Mouse (Mus musculus): Measurements from ENCODE around the gene Glis2. TPM values are rescaled to one million over a fixed set of nuclear protein-coding genes. Genes with fewer than 3 reads are reported as not detected.

Gene Glis2
- polyA plus RNA-seq, 1 experiment, result 23.6 TPM

DNA sequence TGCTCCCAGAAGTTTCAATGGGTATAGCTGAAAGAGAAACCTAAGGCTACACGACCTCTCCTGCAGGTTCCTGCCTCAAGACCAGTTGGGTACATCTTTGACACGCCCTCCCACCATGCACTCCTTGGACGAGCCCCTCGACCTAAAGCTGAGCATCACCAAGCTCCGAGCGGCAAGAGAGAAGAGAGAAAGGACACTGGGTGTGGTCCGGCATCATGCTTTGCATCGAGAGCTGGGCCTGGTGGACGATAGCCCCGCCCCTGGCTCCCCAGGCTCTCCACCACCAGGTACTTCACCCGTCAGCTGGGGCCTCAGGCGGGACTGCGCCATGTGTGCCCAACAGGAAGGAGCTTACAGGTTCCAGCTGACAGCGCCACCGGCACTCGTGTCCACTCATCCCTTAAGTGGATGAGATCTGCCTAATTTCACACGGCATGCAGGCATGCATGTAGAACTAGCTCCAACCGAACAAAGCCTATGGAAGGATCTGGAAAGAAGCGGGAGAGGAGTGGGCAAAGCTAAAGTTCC is 14.1 kb downstream of the Glis2 start:
- no peak overlapping the region for H3K4me3 ChIP-seq (ENCODE audit: insufficient read depth, poor library complexity, severe bottlenecking)
- H3K27me3 ChIP-seq (ENCODE audit: control insufficient read depth, insufficient read depth, insufficient read length), result no peaks in the 10 kb centered on the region
- peaks cover 50% of the 10 kb centered on the region for H3K79me3 ChIP-seq (ENCODE audit: low read depth)
- no peak overlapping the region for H3ac ChIP-seq (ENCODE audit: control insufficient read depth, insufficient read length, low read depth)
- peaks cover 43% of the 10 kb centered on the region for H3K36me3 ChIP-seq (ENCODE audit: control insufficient read depth, insufficient read depth)
- H3K79me2 ChIP-seq (ENCODE audit: control insufficient read depth, insufficient read depth), result peaks cover 67% of the 10 kb centered on the region
- TF ChIP-seq USF1 (IDR thresholded peaks at IDR 0.05; ENCODE audit: low read depth), result no peak
- no peak for TF ChIP-seq MYOG (IDR thresholded peaks at IDR 0.05; ENCODE audit: control insufficient read depth, extremely low read depth, insufficient read length)
- TF ChIP-seq MAX (IDR thresholded peaks at IDR 0.05), result no peak
- TF ChIP-seq CEBPB (IDR thresholded peaks at IDR 0.05; ENCODE audit: low read depth), result no peak
- no peak for TF ChIP-seq CTCF (IDR thresholded peaks at IDR 0.05; ENCODE audit: control insufficient read depth, insufficient read depth, insufficient read length)
- TF ChIP-seq MYOD1 (IDR thresholded peaks at IDR 0.05; ENCODE audit: control insufficient read depth, insufficient read length, low read depth), result no peak
- no peak for TF ChIP-seq FOSL1 (IDR thresholded peaks at IDR 0.05; ENCODE audit: insufficient read depth, low read length, poor library complexity, severe bottlenecking)

DNA sequence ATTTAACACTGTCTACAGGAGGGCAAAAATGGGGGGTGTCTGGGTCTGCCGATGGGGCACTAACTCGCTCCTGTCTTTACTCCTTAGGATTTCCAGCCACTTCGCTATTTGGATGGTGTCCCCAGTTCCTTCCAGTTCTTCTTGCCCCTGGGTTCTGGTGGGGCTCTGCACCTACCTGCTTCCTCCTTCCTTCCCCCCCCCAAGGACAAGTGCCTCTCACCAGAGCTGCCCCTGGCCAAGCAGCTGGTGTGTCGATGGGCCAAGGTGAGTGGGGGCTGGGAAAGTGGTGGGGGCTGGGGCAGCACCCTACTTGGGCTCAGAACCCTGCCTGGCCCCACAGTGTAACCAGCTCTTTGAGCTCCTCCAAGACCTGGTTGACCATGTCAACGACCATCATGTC is 16.7 kb downstream of the Glis2 start:
- Histone ChIP-seq H3K4me3 (ENCODE audit: insufficient read depth, poor library complexity, severe bottlenecking) (no peak overlapping the region), H3K79me2 (ENCODE audit: control insufficient read depth, insufficient read depth) (peaks cover 41% of the 10 kb centered on the region), H3K79me3 (ENCODE audit: low read depth) (peaks cover 26% of the 10 kb centered on the region), H3K27me3 (ENCODE audit: control insufficient read depth, insufficient read depth, insufficient read length) (no peaks in the 10 kb centered on the region), H3K36me3 (ENCODE audit: control insufficient read depth, insufficient read depth) (peaks cover 69% of the 10 kb centered on the region), H3ac (ENCODE audit: control insufficient read depth, insufficient read length, low read depth) (no peak overlapping the region)
- TF ChIP-seq FOSL1 (IDR thresholded peaks at IDR 0.05; ENCODE audit: insufficient read depth, low read length, poor library complexity, severe bottlenecking), result no peak
- TF ChIP-seq CTCF (IDR thresholded peaks at IDR 0.05; ENCODE audit: control insufficient read depth, insufficient read depth, insufficient read length), result no peak
- no peak for TF ChIP-seq MAX (IDR thresholded peaks at IDR 0.05)
- no peak for TF ChIP-seq MYOG (IDR thresholded peaks at IDR 0.05; ENCODE audit: control insufficient read depth, extremely low read depth, insufficient read length)
- no peak for TF ChIP-seq USF1 (IDR thresholded peaks at IDR 0.05; ENCODE audit: low read depth)
- TF ChIP-seq MYOD1 (IDR thresholded peaks at IDR 0.05; ENCODE audit: control insufficient read depth, insufficient read length, low read depth), result no peak
- TF ChIP-seq CEBPB (IDR thresholded peaks at IDR 0.05; ENCODE audit: low read depth), result no peak

DNA sequence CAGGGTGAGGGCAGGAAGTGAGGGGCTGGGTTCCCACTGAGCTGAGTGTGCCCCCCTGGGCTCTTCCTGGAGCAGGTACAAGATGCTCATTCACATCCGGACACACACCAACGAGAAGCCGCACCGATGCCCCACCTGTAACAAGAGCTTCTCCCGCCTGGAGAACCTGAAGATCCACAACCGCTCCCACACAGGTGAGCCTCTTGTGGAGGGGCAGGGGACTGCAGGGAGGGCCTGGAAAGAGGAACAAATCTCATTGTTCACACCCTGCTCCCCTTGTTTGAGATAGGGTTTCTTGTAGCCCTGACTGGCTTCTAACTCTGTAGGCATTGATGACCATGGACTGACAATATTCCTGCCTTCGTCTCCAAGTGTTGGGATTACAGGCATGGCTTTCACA is 17.2 kb downstream of the Glis2 start:
- Histone ChIP-seq H3K79me2 (ENCODE audit: control insufficient read depth, insufficient read depth) (peaks cover 36% of the 10 kb centered on the region), H3K79me3 (ENCODE audit: low read depth) (peaks cover 22% of the 10 kb centered on the region), H3K4me3 (ENCODE audit: insufficient read depth, poor library complexity, severe bottlenecking) (no peak overlapping the region), H3ac (ENCODE audit: control insufficient read depth, insufficient read length, low read depth) (no peak overlapping the region), H3K27me3 (ENCODE audit: control insufficient read depth, insufficient read depth, insufficient read length) (no peaks in the 10 kb centered on the region), H3K36me3 (ENCODE audit: control insufficient read depth, insufficient read depth) (peaks cover 74% of the 10 kb centered on the region)
- TF ChIP-seq MYOD1 (IDR thresholded peaks at IDR 0.05; ENCODE audit: control insufficient read depth, insufficient read length, low read depth) (no peak), FOSL1 (IDR thresholded peaks at IDR 0.05; ENCODE audit: insufficient read depth, low read length, poor library complexity, severe bottlenecking) (no peak)

DNA sequence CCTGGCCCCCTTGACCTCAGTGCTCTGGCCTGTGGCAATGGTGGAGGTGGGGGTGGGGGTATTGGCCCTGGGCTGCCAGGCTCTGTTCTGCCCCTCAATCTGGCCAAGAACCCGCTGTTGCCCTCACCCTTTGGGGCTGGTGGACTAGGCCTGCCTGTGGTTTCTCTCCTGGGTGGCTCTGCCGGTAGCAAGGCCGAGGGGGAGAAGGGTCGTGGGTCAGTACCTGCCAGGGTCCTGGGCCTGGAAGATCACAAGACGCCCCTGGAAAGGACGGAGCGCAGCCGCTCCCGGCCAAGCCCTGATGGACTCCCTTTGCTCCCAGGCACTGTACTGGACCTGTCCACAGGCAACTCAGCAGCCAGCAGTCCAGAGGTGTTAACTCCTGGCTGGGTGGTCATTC is 19.2 kb downstream of the Glis2 start:
- H3ac ChIP-seq (ENCODE audit: control insufficient read depth, insufficient read length, low read depth), result no peak overlapping the region
- H3K27me3 ChIP-seq (ENCODE audit: control insufficient read depth, insufficient read depth, insufficient read length), result no peaks in the 10 kb centered on the region
- peaks cover 87% of the 10 kb centered on the region for H3K36me3 ChIP-seq (ENCODE audit: control insufficient read depth, insufficient read depth)
- TF ChIP-seq MYOG (IDR thresholded peaks at IDR 0.05; ENCODE audit: control insufficient read depth, extremely low read depth, insufficient read length) (no peak), MAX (IDR thresholded peaks at IDR 0.05) (no peak), CTCF (IDR thresholded peaks at IDR 0.05; ENCODE audit: control insufficient read depth, insufficient read depth, insufficient read length) (no peak), FOSL1 (IDR thresholded peaks at IDR 0.05; ENCODE audit: insufficient read depth, low read length, poor library complexity, severe bottlenecking) (no peak), MYOD1 (IDR thresholded peaks at IDR 0.05; ENCODE audit: control insufficient read depth, insufficient read length, low read depth) (no peak), USF1 (IDR thresholded peaks at IDR 0.05; ENCODE audit: low read depth) (no peak), CEBPB (IDR thresholded peaks at IDR 0.05; ENCODE audit: low read depth) (no peak)
- peaks cover 26% of the 10 kb centered on the region for H3K79me2 ChIP-seq (ENCODE audit: control insufficient read depth, insufficient read depth)
- no peak overlapping the region for H3K4me3 ChIP-seq (ENCODE audit: insufficient read depth, poor library complexity, severe bottlenecking)
- H3K79me3 ChIP-seq (ENCODE audit: low read depth), result peaks cover 6% of the 10 kb centered on the region

DNA sequence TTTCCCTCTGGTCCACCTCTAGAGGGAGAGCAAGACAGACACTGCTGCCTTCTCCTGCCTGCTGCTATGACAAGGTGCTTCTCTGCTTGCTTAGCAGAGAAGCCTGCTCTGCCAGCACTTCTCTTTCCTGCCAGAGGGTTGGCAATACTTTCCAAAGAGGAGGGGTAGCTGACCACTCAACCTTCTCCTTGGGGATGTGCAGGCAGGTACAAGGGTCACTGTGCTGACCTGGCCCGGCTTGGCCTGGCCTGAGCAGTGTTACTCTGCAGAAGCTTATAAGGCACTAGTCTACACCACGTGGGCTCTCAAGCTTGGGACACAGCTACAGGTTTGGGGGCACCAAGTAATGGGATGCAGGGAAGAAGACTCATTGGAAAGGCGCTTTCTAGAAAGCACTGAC is 20.1 kb downstream of the Glis2 start:
- TF ChIP-seq MYOG (IDR thresholded peaks at IDR 0.05; ENCODE audit: control insufficient read depth, extremely low read depth, insufficient read length) (no peak), MYOD1 (IDR thresholded peaks at IDR 0.05; ENCODE audit: control insufficient read depth, insufficient read length, low read depth) (no peak), CEBPB (IDR thresholded peaks at IDR 0.05; ENCODE audit: low read depth) (no peak), USF1 (IDR thresholded peaks at IDR 0.05; ENCODE audit: low read depth) (no peak), CTCF (IDR thresholded peaks at IDR 0.05; ENCODE audit: control insufficient read depth, insufficient read depth, insufficient read length) (no peak), FOSL1 (IDR thresholded peaks at IDR 0.05; ENCODE audit: insufficient read depth, low read length, poor library complexity, severe bottlenecking) (no peak), MAX (IDR thresholded peaks at IDR 0.05) (no peak)
- H3K79me2 ChIP-seq (ENCODE audit: control insufficient read depth, insufficient read depth), result peaks cover 25% of the 10 kb centered on the region
- H3ac ChIP-seq (ENCODE audit: control insufficient read depth, insufficient read length, low read depth), result no peak overlapping the region
- no peak overlapping the region for H3K4me3 ChIP-seq (ENCODE audit: insufficient read depth, poor library complexity, severe bottlenecking)
- H3K27me3 ChIP-seq (ENCODE audit: control insufficient read depth, insufficient read depth, insufficient read length), result no peaks in the 10 kb centered on the region
- peaks cover 81% of the 10 kb centered on the region for H3K36me3 ChIP-seq (ENCODE audit: control insufficient read depth, insufficient read depth)
- H3K79me3 ChIP-seq (ENCODE audit: low read depth), result peaks cover 5% of the 10 kb centered on the region

DNA sequence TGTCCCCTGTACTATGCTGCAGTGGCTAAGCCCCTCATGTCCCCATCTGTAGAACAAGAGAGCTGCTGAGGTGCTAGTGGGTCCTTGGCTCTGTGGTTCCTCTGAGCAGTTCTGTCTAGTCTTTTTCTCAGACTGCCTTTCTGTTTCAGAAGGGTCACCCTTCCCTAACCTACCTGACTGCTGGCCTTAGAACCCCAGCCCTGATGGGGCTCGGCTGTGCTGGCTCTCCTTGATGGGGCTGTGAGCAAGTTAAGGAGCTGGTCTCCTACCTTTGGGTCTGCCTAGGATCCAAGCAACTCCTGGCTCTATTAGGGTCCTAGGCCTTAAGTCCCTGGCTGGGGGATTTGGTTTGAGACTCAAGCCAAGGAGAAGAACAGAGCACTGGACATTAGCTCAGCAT is 20.8 kb downstream of the Glis2 start:
- no peaks in the 10 kb centered on the region for H3K27me3 ChIP-seq (ENCODE audit: control insufficient read depth, insufficient read depth, insufficient read length)
- H3K79me3 ChIP-seq (ENCODE audit: low read depth), result peaks cover 5% of the 10 kb centered on the region
- H3K4me3 ChIP-seq (ENCODE audit: insufficient read depth, poor library complexity, severe bottlenecking), result no peak overlapping the region
- H3K79me2 ChIP-seq (ENCODE audit: control insufficient read depth, insufficient read depth), result peaks cover 25% of the 10 kb centered on the region
- TF ChIP-seq FOSL1 (IDR thresholded peaks at IDR 0.05; ENCODE audit: insufficient read depth, low read length, poor library complexity, severe bottlenecking), result no peak
- TF ChIP-seq CTCF (IDR thresholded peaks at IDR 0.05; ENCODE audit: control insufficient read depth, insufficient read depth, insufficient read length), result no peak
- TF ChIP-seq MYOD1 (IDR thresholded peaks at IDR 0.05; ENCODE audit: control insufficient read depth, insufficient read length, low read depth), result no peak
- TF ChIP-seq MAX (IDR thresholded peaks at IDR 0.05), result no peak
- TF ChIP-seq CEBPB (IDR thresholded peaks at IDR 0.05; ENCODE audit: low read depth), result no peak
- TF ChIP-seq USF1 (IDR thresholded peaks at IDR 0.05; ENCODE audit: low read depth), result no peak
- TF ChIP-seq MYOG (IDR thresholded peaks at IDR 0.05; ENCODE audit: control insufficient read depth, extremely low read depth, insufficient read length), result no peak
- no peak overlapping the region for H3ac ChIP-seq (ENCODE audit: control insufficient read depth, insufficient read length, low read depth)
- peaks cover 77% of the 10 kb centered on the region for H3K36me3 ChIP-seq (ENCODE audit: control insufficient read depth, insufficient read depth)

Data from C2C12 (cell line).